Mouse (Mus musculus) heart, postnatal 0 days (tissue): Measurements from ENCODE around the gene Wwox. TPM values are rescaled to one million over a fixed set of nuclear protein-coding genes. Genes with fewer than 3 reads are reported as not detected.
A peak's percentile ranks its signal among the peaks of the same experiment; 100 is the strongest.

Experiments
- ATAC-seq: fragments of 200-750 bp; cut with Nextera tagmentation; 2 replicates; pipeline ENCODE4 v1.8.0; 2017; ENCODE audit warnings: low read depth, moderate number of reproducible peaks, moderate library complexity; ENCODE audit not compliant: insufficient read depth
- DNase-seq: peaks from one replicate; pipeline ENCODE4 v3.0.0-alpha.2; 2016; ENCODE audit warnings: low spot score
- H3K27ac ChIP-seq: fragments of 300-500 bp; sonication (generic); 2 replicates; pipeline ENCODE4 v1.5.1; 2014; ENCODE audit warnings: low read depth, mild to moderate bottlenecking
- H3K27me3 ChIP-seq: fragments of 300-500 bp; sonication (generic); 2 replicates; pipeline ENCODE4 v1.6.1; 2014; ENCODE audit warnings: low read length, mixed read lengths; ENCODE audit not compliant: control insufficient read depth, insufficient read depth
- H3K36me3 ChIP-seq: fragments of 300-500 bp; sonication (generic); replicated peaks from 2 replicates; pipeline ENCODE4 v1.6.1; 2014; ENCODE audit warnings: low read length, mixed read lengths; ENCODE audit not compliant: control insufficient read depth, insufficient read depth
- H3K4me1 ChIP-seq: fragments of 300-500 bp; sonication (generic); 2 replicates; pipeline ENCODE4 v1.6.1; 2014; ENCODE audit warnings: antibody characterized with exemption; ENCODE audit not compliant: control insufficient read depth, insufficient read depth
- H3K4me2 ChIP-seq: fragments of 300-500 bp; sonication (generic); 2 replicates; pipeline ENCODE4 v1.6.1; 2014; ENCODE audit warnings: low read depth, mild to moderate bottlenecking, low read length, moderate library complexity
- H3K4me3 ChIP-seq: fragments of 300-500 bp; sonication (generic); 2 replicates; pipeline ENCODE4 v1.5.1; 2014; ENCODE audit warnings: low read depth, low read length
- H3K9ac ChIP-seq: fragments of 300-500 bp; sonication (generic); replicated peaks from 2 replicates; pipeline ENCODE4 v1.6.1; 2014; ENCODE audit warnings: low read depth, low read length, mixed read lengths
- H3K9me3 ChIP-seq: fragments of 300-500 bp; sonication (generic); replicated peaks from 2 replicates; pipeline ENCODE4 v1.6.1; 2016; ENCODE audit warnings: low read length; ENCODE audit not compliant: control insufficient read depth
- CTCF ChIP-seq: IDR thresholded peaks from 2 replicates; pipeline ENCODE4 v1.5.1; 2016; ENCODE audit warnings: antibody characterized with exemption, control low read depth, low read depth
- EP300 ChIP-seq: IDR thresholded peaks from 2 replicates; pipeline ENCODE4 v1.6.1; 2016; ENCODE audit warnings: antibody characterized with exemption, low read depth
- WGBS: fragments of 180-500 bp; shearing (Covaris S2); extraction: QIAGEN DNeasy Blood & Tissue Kit; methylation state at CpG from one replicate; pipeline ENCODE4 v1.1.7; 2014; 5-methylcytosine and 5-hydroxymethylcytosine counted together
- polyA plus RNA-seq: library from polyadenylated mRNA; unstranded; fragments of >200 nt; fragmentation: Nextera tagmentation; extraction: Ambion mirVana; gene quantifications from 2 replicates; pipeline ENCODE4 v1.2.1, GENCODE M21; 2015
- total RNA-seq: library from RNA; depleted of rRNA; stranded (reverse); fragments of >200 nt; gene quantifications from 2 replicates; pipeline ENCODE4 v1.2.3, GENCODE M21; 2014; ENCODE audit warnings: low replicate concordance

Gene Wwox
- total and polyA plus RNA-seq, 2 experiments from 2014 or later, result 7.5 to 9.6 TPM

- no peak overlapping the region for H3K27ac ChIP-seq
- no peak for TF ChIP-seq CTCF
- TF ChIP-seq EP300, result no peak
- no peaks in the 10 kb centered on the region for H3K9me3 ChIP-seq
- no peaks in the 10 kb centered on the region for H3K27me3 ChIP-seq
- ATAC-seq (peak; percentile 49; the same call in 1 of the 2 replicates), DNase-seq (no peak)
- 75% methylated on average over 10 of the region's 10 CpGs for WGBS
- H3K4me3 ChIP-seq, result no peak overlapping the region
- no peak overlapping the region for H3K4me2 ChIP-seq
- H3K9ac ChIP-seq, result no peak overlapping the region
- H3K36me3 ChIP-seq, result no peaks in the 10 kb centered on the region
- H3K4me1 ChIP-seq, result 0 out of 2 replicates have a peak, but pooled peaks cover 6% of the 10 kb centered on the region
These were observed 400.5 kb downstream of the Wwox start for GRCm38 (mm10) chr8:114839998-114840397.

GRCm38 (mm10) chr8:114847666-114848065 lies 408.2 kb downstream of the Wwox start:
- H3K4me3 ChIP-seq, result no peak overlapping the region
- no peaks in the 10 kb centered on the region for H3K27me3 ChIP-seq
- no peak for TF ChIP-seq CTCF
- no peak for TF ChIP-seq EP300
- 86% methylated on average over 7 of the region's 7 CpGs for WGBS
- ATAC-seq, result no peak
- H3K27ac ChIP-seq, result no peak overlapping the region
- H3K4me2 ChIP-seq, result no peak overlapping the region
- no peaks in the 10 kb centered on the region for H3K4me1 ChIP-seq
- no peaks in the 10 kb centered on the region for H3K9me3 ChIP-seq
- no peak overlapping the region for H3K9ac ChIP-seq
- no peaks in the 10 kb centered on the region for H3K36me3 ChIP-seq
- no peak for DNase-seq

- no peak for TF ChIP-seq CTCF
- TF ChIP-seq EP300, result no peak
These were observed 410.0 kb downstream of the Wwox start for GRCm38 (mm10) chr8:114849461-114849860.

GRCm38 (mm10) chr8:114850014-114850870 lies 410.8 kb downstream of the Wwox start:
- TF ChIP-seq EP300, result no peak
- TF ChIP-seq CTCF, result no peak
- Histone ChIP-seq H3K27ac (no peak overlapping the region), H3K27me3 (no peaks in the 10 kb centered on the region), H3K4me3 (no peak overlapping the region), H3K9ac (no peak overlapping the region), H3K4me2 (no peak overlapping the region), H3K9me3 (no peaks in the 10 kb centered on the region), H3K4me1 (no peaks in the 10 kb centered on the region), H3K36me3 (no peaks in the 10 kb centered on the region)
- ATAC-seq (no peak), DNase-seq (no peak)
- 50% methylated on average over 15 of the region's 15 CpGs for WGBS

More at GRCm38 (mm10) chr8:114849461-114849860, 410.0 kb downstream of the Wwox start:
- H3K27ac ChIP-seq, result no peak overlapping the region
- H3K27me3 ChIP-seq, result no peaks in the 10 kb centered on the region
- H3K36me3 ChIP-seq, result no peaks in the 10 kb centered on the region
- H3K4me3 ChIP-seq, result no peak overlapping the region
- H3K9ac ChIP-seq, result no peak overlapping the region
- 79% methylated on average over 9 of the region's 9 CpGs for WGBS
- ATAC-seq (no peak), DNase-seq (no peak)
- no peak overlapping the region for H3K4me2 ChIP-seq
- no peaks in the 10 kb centered on the region for H3K9me3 ChIP-seq
- H3K4me1 ChIP-seq, result no peaks in the 10 kb centered on the region

GRCm38 (mm10) chr8:114853765-114854164 lies 414.3 kb downstream of the Wwox start:
- Histone ChIP-seq H3K36me3 (no peaks in the 10 kb centered on the region), H3K27me3 (no peaks in the 10 kb centered on the region), H3K4me1 (no peaks in the 10 kb centered on the region), H3K4me3 (no peak overlapping the region), H3K27ac (no peak overlapping the region), H3K9me3 (no peaks in the 10 kb centered on the region), H3K4me2 (no peak overlapping the region), H3K9ac (no peak overlapping the region)
- ATAC-seq (no peak), DNase-seq (no peak)
- 90% methylated on average over 4 of the region's 4 CpGs for WGBS
- no peak for TF ChIP-seq EP300
- no peak for TF ChIP-seq CTCF
